Mouse (Mus musculus): Measurements from ENCODE around the gene Gpatch8. TPM values are rescaled to one million over a fixed set of nuclear protein-coding genes. Genes with fewer than 3 reads are reported as not detected.
A peak's percentile ranks its signal among the peaks of the same experiment; 100 is the strongest.

The Gpatch8 gene
- total and polyA plus RNA-seq, 3 experiments: 17.9 to 29.7 (median 25.8) TPM

GRCm38 (mm10) chr11:102586445-102587130, 30.4 kb upstream of the Gpatch8 start:
- TF ChIP-seq CTCF (IDR thresholded peaks at IDR 0.05 in 2 of 3, conservative IDR thresholded peaks at IDR 0.05 in 1 of 3; ENCODE audit: control insufficient read depth in 1 of 3, insufficient read depth in 1 of 3, low read depth in 2 of 3, low read length in 3 of 3, poor library complexity in 1 of 3, severe bottlenecking in 1 of 3) (peak; percentile 7 to 26 (median 14); a peak in 2 of 6 replicates), MAX (IDR thresholded peaks at IDR 0.05; ENCODE audit: low read length) (no peak)
- no peak overlapping the region for H3K27ac ChIP-seq (ENCODE audit: control insufficient read depth, low read depth, low read length)
- H3K4me1 ChIP-seq (ENCODE audit: control insufficient read depth in 1 of 2, insufficient read depth in 2 of 2, low read length in 2 of 2): no peaks in the 10 kb centered on the region
- H3K9ac ChIP-seq (ENCODE audit: control insufficient read depth, low read depth, low read length, poor library complexity, severe bottlenecking): no peak overlapping the region
- H3K36me3 ChIP-seq (ENCODE audit: control insufficient read depth in 1 of 2, insufficient read depth in 2 of 2, low read length in 2 of 2): no peaks in the 10 kb centered on the region
- H3K79me2 ChIP-seq (ENCODE audit: control insufficient read depth, insufficient read depth, low read length, poor library complexity): no peaks in the 10 kb centered on the region
- peak; percentile 47 for DNase-seq (ENCODE audit: low read depth, low spot score)
- no peak overlapping the region for H3K4me3 ChIP-seq (ENCODE audit: control insufficient read depth in 1 of 2, insufficient read depth in 1 of 2, low read depth in 2 of 2, low read length in 2 of 2)
- no peaks in the 10 kb centered on the region for H3K9me3 ChIP-seq (replicated peaks; ENCODE audit: insufficient read depth, low read length)
- peaks cover 24 to 42% of the 10 kb centered on the region in 2 experiments for H3K27me3 ChIP-seq (ENCODE audit: control insufficient read depth in 1 of 2, insufficient read depth in 2 of 2, low read length in 2 of 2)

DNA sequence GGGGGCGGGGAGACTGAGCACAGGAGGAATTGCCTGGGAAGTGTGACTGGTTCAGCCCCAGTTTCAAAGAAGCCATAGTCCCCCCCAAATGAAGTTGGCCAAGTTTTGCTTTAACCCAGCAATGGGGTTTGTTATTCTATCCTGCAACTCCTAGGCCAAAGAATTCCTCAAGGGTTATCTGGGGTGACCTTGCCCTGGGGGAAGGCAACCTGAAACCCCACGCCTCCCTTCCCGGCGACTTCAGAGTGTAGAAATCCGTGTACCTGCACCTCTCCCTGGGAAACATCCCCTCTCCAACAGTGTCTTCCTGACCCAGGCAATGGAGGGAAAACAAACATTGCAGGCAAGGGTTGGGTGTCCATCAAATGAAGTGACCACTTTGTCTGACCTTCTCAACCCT, 26.5 kb upstream of the Gpatch8 start:
- Histone ChIP-seq H3K4me1 (ENCODE audit: control insufficient read depth in 1 of 2, insufficient read depth in 2 of 2, low read length in 2 of 2) (no peaks in the 10 kb centered on the region), H3K9ac (ENCODE audit: control insufficient read depth, low read depth, low read length, poor library complexity, severe bottlenecking) (no peak overlapping the region), H3K4me3 (ENCODE audit: control insufficient read depth in 1 of 2, insufficient read depth in 1 of 2, low read depth in 2 of 2, low read length in 2 of 2) (no peak overlapping the region), H3K27ac (ENCODE audit: control insufficient read depth, low read depth, low read length) (no peak overlapping the region), H3K9me3 (replicated peaks; ENCODE audit: insufficient read depth, low read length) (no peaks in the 10 kb centered on the region), H3K27me3 (ENCODE audit: control insufficient read depth in 1 of 2, insufficient read depth in 2 of 2, low read length in 2 of 2) (peaks cover 22 to 35% of the 10 kb centered on the region in 2 experiments), H3K36me3 (ENCODE audit: control insufficient read depth in 1 of 2, insufficient read depth in 2 of 2, low read length in 2 of 2) (peaks cover 0 to 3% of the 10 kb centered on the region in 2 experiments; a peak in 1 of 4 replicates), H3K79me2 (ENCODE audit: control insufficient read depth, insufficient read depth, low read length, poor library complexity) (no peaks in the 10 kb centered on the region; the same call in 1 of the 2 replicates)
- no peak for TF ChIP-seq POLR2AphosphoS5 (IDR thresholded peaks at IDR 0.05; ENCODE audit: borderline replicate concordance, low read depth, low read length)
- no peak for TF ChIP-seq POLR2AphosphoS2 (IDR thresholded peaks at IDR 0.05; ENCODE audit: low read length)
- no peak for TF ChIP-seq ZKSCAN1 (IDR thresholded peaks at IDR 0.05; ENCODE audit: low read depth, low read length)
- no peak for TF ChIP-seq MAZ (IDR thresholded peaks at IDR 0.05; ENCODE audit: low read depth, low read length)
- TF ChIP-seq ELF1 (IDR thresholded peaks at IDR 0.05; ENCODE audit: low read depth, low read length): no peak
- TF ChIP-seq KAT2A (conservative IDR thresholded peaks at IDR 0.05; ENCODE audit: low read depth, low read length): no peak
- no peak for TF ChIP-seq USF2 (IDR thresholded peaks at IDR 0.05; ENCODE audit: borderline replicate concordance in 1 of 2, insufficient read depth in 1 of 2, low read depth in 1 of 2, low read length in 2 of 2)
- TF ChIP-seq MYB (IDR thresholded peaks at IDR 0.05; ENCODE audit: low read depth, low read length): no peak
- no peak for TF ChIP-seq MXI1 (IDR thresholded peaks at IDR 0.05; ENCODE audit: low read depth, low read length)
- TF ChIP-seq MAX (IDR thresholded peaks at IDR 0.05; ENCODE audit: low read length): no peak
- TF ChIP-seq JUND (IDR thresholded peaks at IDR 0.05; ENCODE audit: low read depth, low read length): no peak
- no peak for TF ChIP-seq CTCF (IDR thresholded peaks at IDR 0.05 in 2 of 3, conservative IDR thresholded peaks at IDR 0.05 in 1 of 3; ENCODE audit: control insufficient read depth in 1 of 3, insufficient read depth in 1 of 3, low read depth in 2 of 3, low read length in 3 of 3, poor library complexity in 1 of 3, severe bottlenecking in 1 of 3)
- TF ChIP-seq TAL1 (IDR thresholded peaks at IDR 0.05; ENCODE audit: low read length): no peak
- TF ChIP-seq CHD1 (IDR thresholded peaks at IDR 0.05; ENCODE audit: low read depth, low read length): no peak
- DNase-seq (ENCODE audit: low read depth, low spot score): no peak
